Mouse (Mus musculus) limb, embryonic 12.5 days (tissue): ENCODE data around the gene Zfp612. TPM values are rescaled to one million over a fixed set of nuclear protein-coding genes. Genes with fewer than 3 reads are reported as not detected.
A peak's percentile ranks its signal among the peaks of the same experiment; 100 is the strongest.
"Not testable (repeated sequence)": the region's sequence is repeated elsewhere in the genome, so short reads cannot be mapped to it uniquely, and the experiment has no call there.

Experiments used
- ATAC-seq: fragments of 200-750 bp; cut with Nextera tagmentation; 2 replicates; pipeline ENCODE4 v1.8.0; 2017; ENCODE audit warnings: low read depth, moderate TSS enrichment; ENCODE audit not compliant: insufficient number of reproducible peaks, insufficient read depth, low FRiP score, low TSS enrichment
- H3K27ac ChIP-seq: fragments of 300-500 bp; sonication (generic); 2 replicates; pipeline ENCODE4 v1.5.1; 2016; ENCODE audit warnings: mild to moderate bottlenecking, moderate library complexity
- H3K27me3 ChIP-seq: fragments of 300-500 bp; sonication (generic); 2 replicates; pipeline ENCODE4 v1.6.1; 2016; ENCODE audit warnings: mild to moderate bottlenecking, moderate library complexity
- H3K36me3 ChIP-seq: fragments of 300-500 bp; sonication (generic); 2 replicates; pipeline ENCODE4 v1.6.1; 2016; ENCODE audit warnings: mild to moderate bottlenecking, moderate library complexity
- H3K4me1 ChIP-seq: fragments of 300-500 bp; sonication (generic); replicated peaks from 2 replicates; pipeline ENCODE4 v1.6.1; 2016
- H3K4me2 ChIP-seq: fragments of 300-500 bp; sonication (generic); 2 replicates; pipeline ENCODE4 v1.6.1; 2016; ENCODE audit warnings: mild to moderate bottlenecking, moderate library complexity
- H3K4me3 ChIP-seq: fragments of 300-500 bp; sonication (generic); replicated peaks from 2 replicates; pipeline ENCODE4 v1.5.1; 2016; ENCODE audit warnings: mild to moderate bottlenecking
- H3K9ac ChIP-seq: fragments of 300-500 bp; sonication (generic); replicated peaks from 2 replicates; pipeline ENCODE4 v1.6.1; 2016; ENCODE audit warnings: mild to moderate bottlenecking, moderate library complexity
- H3K9me3 ChIP-seq: fragments of 300-500 bp; sonication (generic); 2 replicates; pipeline ENCODE4 v1.6.1; 2016; ENCODE audit warnings: mild to moderate bottlenecking, moderate library complexity
- WGBS: fragments of 180-500 bp; shearing (Covaris S2); methylation state at CpG from one replicate; pipeline ENCODE4 v1.1.7; 2016; 5-methylcytosine and 5-hydroxymethylcytosine counted together
- polyA plus RNA-seq: library from polyadenylated mRNA; unstranded; fragments of >200 nt; fragmentation: Nextera tagmentation; extraction: Ambion mirVana; gene quantifications from 2 replicates; pipeline ENCODE4 v1.2.1, GENCODE M21; 2016

Zfp612 gene
- polyA plus RNA-seq = 12.3 and 13.5 TPM in 2 replicates

DNA sequence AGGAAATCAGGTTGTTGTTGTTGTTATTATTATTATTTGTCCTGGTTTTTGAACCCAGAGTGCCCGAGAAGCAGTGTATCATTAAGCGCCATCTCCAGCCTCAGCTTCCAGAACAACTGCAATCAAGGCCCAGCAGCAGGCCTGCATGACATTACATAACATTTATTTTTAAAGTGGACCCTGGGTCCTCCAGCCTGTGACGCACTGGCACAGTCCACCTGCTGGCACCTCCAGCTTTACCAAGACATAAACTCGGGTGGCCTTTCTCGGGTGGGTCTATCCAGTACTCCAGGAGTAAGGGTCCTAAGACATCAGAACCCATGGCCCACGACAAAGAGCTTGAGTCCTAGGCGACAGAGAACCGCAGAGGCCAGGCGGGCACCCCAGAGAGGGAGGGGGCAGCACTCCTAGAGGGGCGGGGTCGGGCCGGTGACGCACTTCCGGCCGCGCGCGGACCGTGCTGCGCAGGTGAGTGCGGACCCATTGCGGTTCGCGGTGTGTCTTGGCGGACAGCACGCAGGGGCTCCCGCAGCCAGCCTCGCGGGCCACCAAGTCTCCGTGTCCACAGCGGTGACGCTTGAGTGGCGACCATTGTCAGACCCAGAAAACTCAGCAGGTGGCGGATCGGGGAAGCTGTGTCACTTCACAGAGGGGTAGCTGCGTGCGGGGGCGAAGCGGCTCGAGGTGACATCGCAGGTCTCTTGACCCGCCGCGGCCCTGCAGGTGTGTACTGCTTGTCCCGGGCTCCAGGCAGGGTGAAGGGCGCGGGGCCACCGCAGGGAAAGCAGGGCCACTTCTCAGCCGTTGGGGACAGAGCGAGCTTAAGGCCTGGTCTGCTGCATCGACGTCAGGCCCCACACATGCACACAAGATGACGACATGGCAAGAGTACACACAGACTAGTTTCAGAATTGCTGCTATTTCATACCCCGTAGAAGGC lies at the start of gene Zfp612:
Gene Zfp612, plus strand, starts transcription at position 465 of the 940 bp plus-strand sequence.
- H3K4me1 ChIP-seq = peaks cover 11% of the 10 kb centered on the region
- ATAC-seq = peak; percentile 87
- no peaks in the 10 kb centered on the region for H3K9me3 ChIP-seq
- peak within 1 kb of the TSS; percentile 88 for H3K4me2 ChIP-seq
- H3K4me3 ChIP-seq = peak within 1 kb of the TSS; percentile 69
- no peaks in the 10 kb centered on the region for H3K27me3 ChIP-seq
- H3K9ac ChIP-seq = peak within 1 kb of the TSS; percentile 74
- H3K36me3 ChIP-seq = peaks cover 15% of the 10 kb centered on the region; the same call in 1 of the 2 replicates
- 7% methylated on average over 54 of the region's 54 CpGs for WGBS
- H3K27ac ChIP-seq = no peak within 1 kb of the TSS

DNA sequence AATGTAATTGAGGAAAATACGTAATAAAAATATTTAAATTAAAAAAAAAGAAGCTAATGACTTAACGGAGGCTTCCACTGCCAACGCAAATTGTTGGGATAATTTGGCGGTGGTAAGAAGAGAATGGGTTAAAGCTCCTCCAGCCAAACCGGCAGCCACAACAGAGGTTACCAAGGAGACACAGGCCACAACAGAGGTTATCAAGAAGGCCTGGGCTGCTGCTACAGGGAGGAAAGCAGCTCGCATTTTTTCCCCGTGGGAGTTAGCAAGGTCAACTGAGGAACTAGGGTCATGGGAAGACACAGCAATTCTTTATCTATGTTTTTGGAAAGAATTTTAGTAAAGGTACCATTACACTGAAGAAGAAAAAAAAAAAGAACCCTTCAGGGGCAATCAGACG lies 45.8 kb upstream of the Zfp612 start:
- not testable (repeated sequence) for H3K4me1 ChIP-seq, H3K27ac ChIP-seq, H3K9ac ChIP-seq, H3K36me3 ChIP-seq, ATAC-seq, H3K4me3 ChIP-seq, H3K4me2 ChIP-seq, H3K27me3 ChIP-seq, H3K9me3 ChIP-seq
- 40% methylated on average over 8 of the region's 8 CpGs for WGBS

DNA sequence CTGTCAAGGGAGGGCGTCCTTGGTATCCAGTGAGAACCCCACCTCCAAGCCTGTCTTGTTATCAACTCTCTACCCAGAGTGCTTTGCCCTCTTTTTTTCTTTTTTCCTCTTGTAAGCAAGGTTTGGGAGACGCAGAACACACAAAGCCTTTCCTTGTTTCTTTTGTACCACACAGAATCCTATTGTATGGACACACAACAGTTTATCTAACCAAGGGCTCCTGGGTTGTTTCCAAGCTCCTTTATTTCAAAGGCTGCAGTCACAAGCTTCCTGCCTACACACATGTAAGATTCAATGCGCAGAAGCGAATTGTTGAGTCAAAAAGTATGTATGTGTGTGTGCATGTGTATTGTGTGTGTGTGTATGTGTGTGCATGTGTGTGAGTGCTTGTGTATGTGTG lies 45.2 kb upstream of the Zfp612 start:
- no peak overlapping the region for H3K27ac ChIP-seq
- H3K4me1 ChIP-seq = no peaks in the 10 kb centered on the region
- H3K4me3 ChIP-seq = no peak overlapping the region
- H3K9ac ChIP-seq = no peak overlapping the region
- no peak for ATAC-seq
- H3K9me3 ChIP-seq = no peaks in the 10 kb centered on the region
- no peaks in the 10 kb centered on the region for H3K36me3 ChIP-seq
- H3K27me3 ChIP-seq = no peaks in the 10 kb centered on the region
- no peak overlapping the region for H3K4me2 ChIP-seq
- 80% methylated on average over 4 of the region's 4 CpGs for WGBS

DNA sequence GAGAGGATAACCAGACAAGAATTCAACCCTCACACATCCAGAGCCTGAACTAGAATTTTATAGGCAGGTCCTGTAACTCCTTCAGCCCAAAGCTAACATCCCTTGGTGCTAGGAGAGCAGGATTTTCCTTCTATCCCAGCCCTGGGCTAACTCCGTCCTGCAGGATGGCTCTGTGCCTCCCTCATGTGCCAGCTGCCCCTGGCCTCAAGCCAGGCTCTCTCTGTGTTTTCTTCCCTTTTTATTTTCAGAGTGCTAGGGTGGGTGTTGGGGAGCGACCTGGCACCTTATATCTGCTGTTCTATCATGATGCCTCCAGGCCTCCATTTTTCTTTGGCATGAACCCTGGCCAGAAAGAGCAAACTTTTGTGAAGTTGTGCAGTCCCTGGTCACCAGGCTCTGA lies 43.4 kb upstream of the Zfp612 start:
- no peak overlapping the region for H3K4me2 ChIP-seq
- no peaks in the 10 kb centered on the region for H3K36me3 ChIP-seq
- H3K9me3 ChIP-seq = no peaks in the 10 kb centered on the region
- H3K27me3 ChIP-seq = no peaks in the 10 kb centered on the region
- no peak for ATAC-seq
- H3K4me3 ChIP-seq = no peak overlapping the region
- H3K4me1 ChIP-seq = no peaks in the 10 kb centered on the region
- no peak overlapping the region for H3K9ac ChIP-seq
- 82% methylated on average over 2 of the region's 2 CpGs for WGBS
- H3K27ac ChIP-seq = no peak overlapping the region

DNA sequence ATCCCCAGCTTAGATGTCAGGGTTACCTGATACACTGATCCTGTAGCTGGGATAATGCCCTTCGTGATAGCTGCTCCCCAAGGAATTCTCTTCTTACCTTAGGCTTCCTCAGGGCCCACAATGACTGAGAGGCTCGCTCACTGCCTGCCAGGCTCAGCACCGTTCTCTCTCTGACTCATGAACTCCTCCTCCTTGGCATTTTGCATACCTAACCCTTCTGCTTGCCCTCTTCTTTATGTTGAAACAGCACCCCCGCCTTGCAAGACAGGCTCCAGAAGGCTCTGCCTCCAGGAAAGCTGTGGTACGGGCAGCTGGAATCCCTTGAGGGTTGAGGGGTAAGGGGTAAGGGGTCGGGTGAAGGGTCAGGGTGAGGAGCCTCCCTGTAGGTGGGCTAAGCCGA lies 40.3 kb upstream of the Zfp612 start:
- no peak for ATAC-seq
- H3K4me1 ChIP-seq = no peaks in the 10 kb centered on the region
- no peaks in the 10 kb centered on the region for H3K36me3 ChIP-seq
- peaks cover 7% of the 10 kb centered on the region; the same call in 1 of the 2 replicates for H3K9me3 ChIP-seq
- H3K9ac ChIP-seq = no peak overlapping the region
- no peak overlapping the region for H3K4me2 ChIP-seq
- H3K4me3 ChIP-seq = no peak overlapping the region
- H3K27me3 ChIP-seq = no peaks in the 10 kb centered on the region
- WGBS = 37% methylated on average over 7 of the region's 7 CpGs
- no peak overlapping the region for H3K27ac ChIP-seq

DNA sequence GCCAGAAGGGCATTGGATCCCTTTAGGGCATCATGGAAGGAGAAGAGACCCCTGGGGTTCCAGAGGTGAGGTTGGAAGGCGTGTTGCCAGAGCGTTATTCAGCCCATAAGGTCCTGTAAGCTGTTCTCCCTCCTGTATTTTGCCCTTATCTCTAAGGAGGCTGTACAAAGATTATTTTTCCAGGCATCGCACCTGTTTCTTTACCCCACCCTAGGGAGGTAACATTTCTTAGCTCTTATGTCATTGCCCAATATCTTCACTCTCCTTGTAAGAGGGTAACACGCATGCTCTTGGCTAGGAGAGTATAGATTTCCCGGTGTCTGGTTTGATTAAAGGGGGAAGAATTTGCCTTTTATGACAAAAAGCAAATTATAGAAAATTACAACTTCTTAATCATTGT lies 39.9 kb upstream of the Zfp612 start, which contains the start of gene Chst4:
Gene Chst4, minus strand, starts transcription at position 82 of the 400 bp plus-strand sequence.
- 78% methylated on average over 5 of the region's 5 CpGs for WGBS

DNA sequence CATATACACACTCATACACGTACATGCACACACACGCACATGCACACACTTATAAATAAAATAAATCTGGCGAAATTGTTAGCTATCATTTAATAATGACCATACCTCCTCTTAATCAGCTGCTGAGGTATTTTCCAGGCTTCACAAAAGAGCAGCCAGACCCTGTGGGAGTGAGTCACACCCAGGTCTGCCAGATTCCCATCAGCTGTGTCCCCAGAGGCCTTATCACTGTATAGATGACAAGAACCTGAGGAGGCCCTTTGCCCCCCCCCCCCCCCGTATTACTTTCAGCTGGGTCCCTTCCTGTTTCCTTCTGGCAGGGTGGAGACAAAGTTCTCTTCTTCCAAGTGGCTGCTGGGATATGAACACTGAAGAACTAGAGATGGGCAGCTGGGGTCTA lies 39.0 kb upstream of the Zfp612 start:
- no peak for ATAC-seq
- H3K4me1 ChIP-seq = no peaks in the 10 kb centered on the region
- WGBS = 78% methylated on average over 4 of the region's 4 CpGs

More for the DNA sequence above, 39.9 kb upstream of the Zfp612 start, which contains the start of gene Chst4:
- peaks cover 7% of the 10 kb centered on the region; the same call in 1 of the 2 replicates for H3K9me3 ChIP-seq
- no peaks in the 10 kb centered on the region for H3K36me3 ChIP-seq
- no peak within 1 kb of the TSS for H3K27ac ChIP-seq
- H3K4me3 ChIP-seq = no peak within 1 kb of the TSS
- no peak for ATAC-seq
- no peak within 1 kb of the TSS for H3K9ac ChIP-seq
- no peak within 1 kb of the TSS for H3K4me2 ChIP-seq
- H3K4me1 ChIP-seq = no peaks in the 10 kb centered on the region
- H3K27me3 ChIP-seq = no peaks in the 10 kb centered on the region

DNA sequence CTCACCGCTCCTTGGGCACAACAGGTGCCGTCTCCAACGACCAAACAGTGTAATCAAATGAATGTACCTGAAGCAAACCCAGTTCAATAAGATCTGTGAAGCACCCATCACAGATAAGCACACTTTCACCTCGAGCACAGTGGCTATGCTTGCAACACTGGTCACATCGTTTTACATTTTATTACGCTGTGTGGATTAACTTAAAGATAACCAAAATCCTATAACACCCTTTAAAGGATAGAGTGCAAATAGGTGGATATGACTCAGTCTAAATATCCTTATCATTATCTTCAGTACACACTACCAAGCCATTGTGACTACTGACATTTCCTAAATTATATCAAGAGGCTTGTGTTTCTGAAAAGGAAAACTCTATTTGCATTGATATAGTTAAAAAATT lies 28.3 kb upstream of the Zfp612 start:
- H3K36me3 ChIP-seq = no peaks in the 10 kb centered on the region
- H3K9ac ChIP-seq = no peak overlapping the region
- no peak overlapping the region for H3K4me3 ChIP-seq
- H3K4me1 ChIP-seq = no peaks in the 10 kb centered on the region
- no peak overlapping the region for H3K27ac ChIP-seq
- no peak overlapping the region for H3K4me2 ChIP-seq
- H3K9me3 ChIP-seq = no peaks in the 10 kb centered on the region
- H3K27me3 ChIP-seq = no peaks in the 10 kb centered on the region; the same call in 1 of the 2 replicates
- no peak for ATAC-seq
- 82% methylated on average over 6 of the region's 6 CpGs for WGBS

More for the DNA sequence above, 39.0 kb upstream of the Zfp612 start:
- H3K9me3 ChIP-seq = peaks cover 7% of the 10 kb centered on the region; the same call in 1 of the 2 replicates
- no peaks in the 10 kb centered on the region for H3K36me3 ChIP-seq
- H3K27me3 ChIP-seq = no peaks in the 10 kb centered on the region
- no peak overlapping the region for H3K9ac ChIP-seq
- no peak overlapping the region for H3K4me2 ChIP-seq
- no peak overlapping the region for H3K27ac ChIP-seq
- no peak overlapping the region for H3K4me3 ChIP-seq

DNA sequence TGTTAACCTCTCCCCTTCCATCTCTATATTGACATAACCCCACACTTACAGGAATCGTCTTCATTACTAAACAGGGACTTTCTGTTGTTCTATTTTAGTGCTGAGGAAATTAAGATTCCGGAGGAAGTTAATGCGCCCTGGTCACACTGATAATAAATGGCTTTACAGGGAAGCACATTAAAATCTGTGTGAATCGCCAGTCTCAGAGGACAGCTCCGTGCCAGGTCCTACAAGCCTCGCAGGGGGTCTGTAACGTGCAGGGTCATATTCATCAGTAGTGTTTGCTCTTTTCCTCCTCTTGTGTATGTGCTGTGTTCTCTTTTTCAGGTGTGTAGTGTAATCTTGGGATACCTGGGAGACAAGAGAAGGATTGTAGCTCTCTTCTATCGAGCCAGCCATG lies 21.3 kb upstream of the Zfp612 start:
- WGBS = 75% methylated on average over 8 of the region's 8 CpGs
- H3K36me3 ChIP-seq = no peaks in the 10 kb centered on the region
- peaks cover 4% of the 10 kb centered on the region; the same call in 1 of the 2 replicates for H3K9me3 ChIP-seq
- H3K27ac ChIP-seq = no peak overlapping the region
- H3K27me3 ChIP-seq = no peaks in the 10 kb centered on the region; the same call in 1 of the 2 replicates
- no peaks in the 10 kb centered on the region for H3K4me1 ChIP-seq
- no peak overlapping the region for H3K9ac ChIP-seq
- no peak overlapping the region for H3K4me3 ChIP-seq
- H3K4me2 ChIP-seq = no peak overlapping the region
- no peak for ATAC-seq

DNA sequence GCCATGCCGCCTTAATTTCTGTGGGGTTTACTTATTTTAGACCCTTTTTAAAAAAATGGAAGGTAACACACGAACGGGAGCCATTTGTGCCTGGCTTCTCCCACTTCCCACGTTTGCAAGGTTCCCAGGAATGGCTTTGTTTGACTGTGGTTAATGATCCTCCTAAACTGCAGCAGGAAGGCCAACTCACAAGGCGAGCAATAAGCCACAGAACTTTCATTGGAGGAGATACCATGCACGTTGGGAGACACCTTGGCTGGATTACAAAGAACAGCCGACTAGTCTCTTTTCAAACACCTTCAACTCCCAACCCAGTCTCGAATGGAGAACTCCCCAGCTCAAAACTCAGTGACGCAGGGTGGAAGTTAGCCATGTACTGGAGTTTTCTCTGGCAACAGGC lies 15.4 kb upstream of the Zfp612 start:
- Histone ChIP-seq H3K4me2 (no peak overlapping the region), H3K36me3 (no peaks in the 10 kb centered on the region), H3K27me3 (no peaks in the 10 kb centered on the region), H3K9me3 (peaks cover 4% of the 10 kb centered on the region; the same call in 1 of the 2 replicates), H3K9ac (no peak overlapping the region), H3K4me3 (no peak overlapping the region), H3K27ac (no peak overlapping the region), H3K4me1 (no peaks in the 10 kb centered on the region)
- WGBS = 77% methylated on average over 9 of the region's 9 CpGs
- ATAC-seq = no peak

DNA sequence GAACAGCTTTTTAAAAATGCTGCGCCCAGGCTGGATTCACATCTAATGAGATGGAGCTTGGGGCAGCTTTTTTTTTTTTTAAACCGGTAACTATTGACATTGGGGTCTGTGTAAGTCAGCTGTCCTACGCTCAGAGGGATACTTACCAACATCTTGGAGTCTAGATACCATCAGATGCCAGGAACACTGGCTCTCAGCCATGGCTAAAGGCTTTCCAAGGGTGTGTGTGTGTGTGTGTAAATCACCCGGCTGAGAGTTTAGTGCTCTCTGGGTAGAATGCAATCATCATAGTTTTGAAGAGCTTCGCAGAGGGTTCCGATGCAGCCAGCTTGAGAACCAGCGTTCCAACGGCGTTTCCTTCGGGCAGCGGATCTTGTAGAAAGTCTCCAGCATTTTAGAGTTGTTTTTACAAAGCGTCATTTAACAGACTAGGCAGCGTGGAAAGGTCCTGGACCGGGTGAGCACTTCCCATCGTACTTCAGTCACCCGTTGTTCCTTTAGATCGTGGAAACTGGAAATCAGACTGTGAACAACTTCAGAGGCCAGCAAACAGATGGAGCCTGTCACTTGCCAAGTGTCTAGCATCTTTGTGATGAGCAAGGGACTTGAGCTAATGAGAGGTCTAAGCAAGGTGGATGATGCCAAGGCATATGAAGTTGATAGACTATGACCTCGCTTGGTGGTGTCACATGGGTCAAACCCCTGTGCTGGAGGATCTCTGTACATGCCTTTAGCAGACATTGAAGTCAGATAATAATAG lies 14.8 kb upstream of the Zfp612 start:
- Histone ChIP-seq H3K9me3 (peaks cover 4% of the 10 kb centered on the region; the same call in 1 of the 2 replicates), H3K27me3 (no peaks in the 10 kb centered on the region), H3K27ac (no peak overlapping the region), H3K4me3 (no peak overlapping the region), H3K36me3 (no peaks in the 10 kb centered on the region), H3K9ac (no peak overlapping the region), H3K4me1 (no peaks in the 10 kb centered on the region), H3K4me2 (no peak overlapping the region)
- WGBS = 92% methylated on average over 18 of the region's 18 CpGs
- no peak for ATAC-seq
